Mouse (Mus musculus): Measurements from ENCODE around the gene Gm11983. TPM values are rescaled to one million over a fixed set of nuclear protein-coding genes. Genes with fewer than 3 reads are reported as not detected.

Gene Gm11983
- not detected in 2 replicates for polyA plus RNA-seq (2012; rRNA removed)

DNA sequence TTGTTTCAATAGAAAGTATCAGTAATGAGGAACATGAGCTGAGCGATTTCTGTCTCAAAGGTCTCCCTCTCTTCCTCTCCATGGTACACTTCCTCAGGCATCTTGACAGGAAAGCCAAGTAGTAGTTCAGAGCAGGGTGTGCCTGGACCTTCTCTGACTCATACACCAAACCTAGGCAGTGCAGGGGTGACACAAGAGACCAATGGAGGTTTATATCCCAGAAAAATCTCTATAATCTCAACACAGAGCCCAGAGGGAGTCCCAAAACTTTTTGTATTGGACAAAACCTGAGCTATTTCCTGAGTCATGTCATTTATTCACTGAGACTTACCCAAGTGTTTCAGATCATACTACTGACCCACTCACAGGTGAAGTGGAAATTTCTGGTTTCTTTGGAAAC, at the start of gene Gm11983:
Gm11983 (minus strand) TSS at position 101 of the 400 bp plus-strand sequence.

Other genes starting within 250 kb of the Gm11983 start
- gene Nacad, start 231.6 kb downstream of the Gm11983 start, polyA plus RNA-seq (2012; rRNA removed) = 4.1 and 7.8 TPM in 2 replicates
- 48.1 and 54.8 TPM in 2 replicates for gene Tbrg4, start 211.6 kb downstream of the Gm11983 start, polyA plus RNA-seq (2012; rRNA removed)
- gene Wap, start 199.0 kb downstream of the Gm11983 start, polyA plus RNA-seq (2012; rRNA removed) = not detected in 2 replicates
- 0.05 and 0.16 TPM in 2 replicates for gene Ramp3, start 179.1 kb downstream of the Gm11983 start, polyA plus RNA-seq (2012; rRNA removed)
- 0.15 and 0.16 TPM in 2 replicates for gene Adcy1, start 225.8 kb upstream of the Gm11983 start, polyA plus RNA-seq (2012; rRNA removed)